Mouse (Mus musculus): ENCODE results near the gene Fnbp1.

GRCm38 (mm10) chr2:31083372-31083771, 58.4 kb downstream of the Fnbp1 start:
- no peak for TF ChIP-seq CTCF (IDR thresholded peaks at IDR 0.05; ENCODE audit: low read depth)
- TF ChIP-seq EP300 (optimal IDR thresholded peaks at IDR 0.05) = no peak
